Mouse (Mus musculus): ENCODE data around the gene H2-K1. TPM values are rescaled to one million over a fixed set of nuclear protein-coding genes. Genes with fewer than 3 reads are reported as not detected.
"Not testable (repeated sequence)": the region's sequence is repeated elsewhere in the genome, so short reads cannot be mapped to it uniquely, and the experiment has no call there.

H2-K1 gene
- polyA plus RNA-seq, 1 experiment from 2014 or later: 35.7 TPM

GRCm38 (mm10) chr17:33952015-33952414 is 48.1 kb downstream of the H2-K1 start:
- 73% methylated on average over 13 of the region's 13 CpGs for WGBS
- H3K27ac ChIP-seq (ENCODE audit: low read depth, low read length); H3K27me3 ChIP-seq (ENCODE audit: control insufficient read depth, insufficient read depth, low read length); ATAC-seq (replicated peaks; ENCODE audit: low FRiP score); H3K9ac ChIP-seq (ENCODE audit: low read length); DNase-seq (ENCODE audit: low spot score); H3K9me3 ChIP-seq (ENCODE audit: control insufficient read depth, low read length): not testable (repeated sequence)
- H3K36me3 ChIP-seq (ENCODE audit: control insufficient read depth, insufficient read depth, low read length): peaks cover 12% of the 10 kb centered on the region
- peak overlapping the region; percentile 51 for H3K4me2 ChIP-seq (ENCODE audit: low read depth, low read length, severe bottlenecking)
- H3K4me1 ChIP-seq (replicated peaks; ENCODE audit: control insufficient read depth, insufficient read depth, low read length): peaks cover 37% of the 10 kb centered on the region
- 0 out of 2 replicates have a peak overlapping the region, but pooled peaks have one; percentile 29 for H3K4me3 ChIP-seq (ENCODE audit: low read depth, low read length)

GRCm38 (mm10) chr17:33951021-33951946 is 48.9 kb downstream of the H2-K1 start, which contains the start of gene B3galt4:
TSS of gene B3galt4 (minus strand) at chr17:33951488.
- Histone ChIP-seq H3K4me2 (ENCODE audit: low read depth, low read length, severe bottlenecking) (peak within 1 kb of the TSS; percentile 51), H3K27me3 (ENCODE audit: control insufficient read depth, insufficient read depth, low read length) (no peaks in the 10 kb centered on the region), H3K36me3 (ENCODE audit: control insufficient read depth, insufficient read depth, low read length) (peaks cover 12% of the 10 kb centered on the region), H3K27ac (ENCODE audit: low read depth, low read length) (peak within 1 kb of the TSS; percentile 82), H3K4me3 (ENCODE audit: low read depth, low read length) (peak within 1 kb of the TSS; percentile 29), H3K9ac (ENCODE audit: low read length) (peak within 1 kb of the TSS; percentile 66), H3K9me3 (ENCODE audit: control insufficient read depth, low read length) (no peaks in the 10 kb centered on the region), H3K4me1 (replicated peaks; ENCODE audit: control insufficient read depth, insufficient read depth, low read length) (peaks cover 34% of the 10 kb centered on the region)
- ATAC-seq (replicated peaks; ENCODE audit: low FRiP score): peak; percentile 66
- peak; percentile 89 for DNase-seq (ENCODE audit: low spot score)
- 1% methylated on average over 39 of the region's 45 CpGs for WGBS

GRCm38 (mm10) chr17:33950131-33950625 is 50.0 kb downstream of the H2-K1 start:
- H3K36me3 ChIP-seq (ENCODE audit: control insufficient read depth, insufficient read depth, low read length): peaks cover 12% of the 10 kb centered on the region

GRCm38 (mm10) chr17:33948905-33949537 is 51.1 kb downstream of the H2-K1 start:
- no peak for DNase-seq (ENCODE audit: low spot score)
- Histone ChIP-seq H3K4me1 (replicated peaks; ENCODE audit: control insufficient read depth, insufficient read depth, low read length) (peaks cover 26% of the 10 kb centered on the region), H3K4me3 (ENCODE audit: low read depth, low read length) (no peak overlapping the region), H3K9ac (ENCODE audit: low read length) (no peak overlapping the region), H3K9me3 (ENCODE audit: control insufficient read depth, low read length) (no peaks in the 10 kb centered on the region), H3K27ac (ENCODE audit: low read depth, low read length) (no peak overlapping the region), H3K27me3 (ENCODE audit: control insufficient read depth, insufficient read depth, low read length) (no peaks in the 10 kb centered on the region), H3K4me2 (ENCODE audit: low read depth, low read length, severe bottlenecking) (no peak overlapping the region), H3K36me3 (ENCODE audit: control insufficient read depth, insufficient read depth, low read length) (peaks cover 13% of the 10 kb centered on the region)
- 91% methylated on average over 19 of the region's 19 CpGs for WGBS
- ATAC-seq (replicated peaks; ENCODE audit: low FRiP score): no peak

More at GRCm38 (mm10) chr17:33950131-33950625, 50.0 kb downstream of the H2-K1 start:
- WGBS: 75% methylated on average over 10 of the region's 10 CpGs
- Histone ChIP-seq H3K4me2 (ENCODE audit: low read depth, low read length, severe bottlenecking) (peak overlapping the region; percentile 21; the same call in 1 of the 2 replicates), H3K27ac (ENCODE audit: low read depth, low read length) (no peak overlapping the region), H3K27me3 (ENCODE audit: control insufficient read depth, insufficient read depth, low read length) (no peaks in the 10 kb centered on the region), H3K9ac (ENCODE audit: low read length) (no peak overlapping the region), H3K9me3 (ENCODE audit: control insufficient read depth, low read length) (no peaks in the 10 kb centered on the region), H3K4me1 (replicated peaks; ENCODE audit: control insufficient read depth, insufficient read depth, low read length) (peaks cover 34% of the 10 kb centered on the region), H3K4me3 (ENCODE audit: low read depth, low read length) (no peak overlapping the region)
- DNase-seq (ENCODE audit: low spot score) (no peak), ATAC-seq (replicated peaks; ENCODE audit: low FRiP score) (no peak)

- DNase-seq (ENCODE audit: low spot score) (no peak), ATAC-seq (replicated peaks; ENCODE audit: low FRiP score) (no peak)
- H3K4me2 ChIP-seq (ENCODE audit: low read depth, low read length, severe bottlenecking): no peak overlapping the region
- H3K4me3 ChIP-seq (ENCODE audit: low read depth, low read length): no peak overlapping the region
- H3K4me1 ChIP-seq (replicated peaks; ENCODE audit: control insufficient read depth, insufficient read depth, low read length): peaks cover 22% of the 10 kb centered on the region
- no peaks in the 10 kb centered on the region for H3K27me3 ChIP-seq (ENCODE audit: control insufficient read depth, insufficient read depth, low read length)
- WGBS: 93% methylated on average over 22 of the region's 22 CpGs
- no peak overlapping the region for H3K9ac ChIP-seq (ENCODE audit: low read length)
- H3K27ac ChIP-seq (ENCODE audit: low read depth, low read length): no peak overlapping the region
- peaks cover 9% of the 10 kb centered on the region for H3K36me3 ChIP-seq (ENCODE audit: control insufficient read depth, insufficient read depth, low read length)
- no peaks in the 10 kb centered on the region for H3K9me3 ChIP-seq (ENCODE audit: control insufficient read depth, low read length)
These were observed 51.9 kb downstream of the H2-K1 start for GRCm38 (mm10) chr17:33948090-33948904.

- H3K9ac ChIP-seq (ENCODE audit: low read length): no peak overlapping the region
- WGBS: 92% methylated on average over 10 of the region's 10 CpGs
- no peak for DNase-seq (ENCODE audit: low spot score)
These were observed 52.6 kb downstream of the H2-K1 start for GRCm38 (mm10) chr17:33947430-33948089.

More at GRCm38 (mm10) chr17:33947430-33948089, 52.6 kb downstream of the H2-K1 start:
- peaks cover 15% of the 10 kb centered on the region for H3K4me1 ChIP-seq (replicated peaks; ENCODE audit: control insufficient read depth, insufficient read depth, low read length)
- no peak for ATAC-seq (replicated peaks; ENCODE audit: low FRiP score)
- no peak overlapping the region for H3K4me3 ChIP-seq (ENCODE audit: low read depth, low read length)
- no peaks in the 10 kb centered on the region for H3K27me3 ChIP-seq (ENCODE audit: control insufficient read depth, insufficient read depth, low read length)
- H3K4me2 ChIP-seq (ENCODE audit: low read depth, low read length, severe bottlenecking): no peak overlapping the region
- H3K9me3 ChIP-seq (ENCODE audit: control insufficient read depth, low read length): no peaks in the 10 kb centered on the region
- H3K36me3 ChIP-seq (ENCODE audit: control insufficient read depth, insufficient read depth, low read length): peaks cover 9% of the 10 kb centered on the region; the same call in 1 of the 2 replicates
- no peak overlapping the region for H3K27ac ChIP-seq (ENCODE audit: low read depth, low read length)
